Mouse (Mus musculus): ENCODE measurements around the gene Gm10251.
"Not testable (repeated sequence)": the region's sequence is repeated elsewhere in the genome, so short reads cannot be mapped to it uniquely, and the experiment has no call there.

The Gm10251 gene

GRCm38 (mm10) chr14:6684070-6684469, at the start of gene Gm10251:
Gm10251 (minus strand) TSS chr14:6684170.
- not testable (repeated sequence) for DNase-seq (ENCODE audit: low read depth, low spot score)

GRCm38 (mm10) chr14:6720151-6720550, 36.2 kb upstream of the Gm10251 start, which contains the start of gene Gm8050:
Gm8050 (minus strand) TSS chr14:6720251.
- DNase-seq (ENCODE audit: low read depth, low spot score) = not testable (repeated sequence)

GRCm38 (mm10) chr14:6622318-6622717, 61.7 kb downstream of the Gm10251 start, which contains the start of gene Gm3460:
Gm3460 (minus strand) TSS chr14:6622418.
- DNase-seq (ENCODE audit: low read depth, low spot score) = not testable (repeated sequence)

GRCm38 (mm10) chr14:6606436-6606835, 77.5 kb downstream of the Gm10251 start:
- not testable (repeated sequence) for DNase-seq (ENCODE audit: low read depth, low spot score)

GRCm38 (mm10) chr14:6605004-6605403, 79.0 kb downstream of the Gm10251 start:
- not testable (repeated sequence) for DNase-seq (ENCODE audit: low read depth, low spot score)

- DNase-seq (ENCODE audit: low read depth, low spot score) = not testable (repeated sequence)
Observed at GRCm38 (mm10) chr14:6604551-6604950, 79.4 kb downstream of the Gm10251 start.

- DNase-seq (ENCODE audit: low read depth, low spot score) = not testable (repeated sequence)
Observed at GRCm38 (mm10) chr14:6590513-6590912, 93.5 kb downstream of the Gm10251 start, which contains the start of gene Gm3629. Gm3629 (minus strand) TSS chr14:6590613.

Measured in A20 (cell line).